Mouse (Mus musculus) heart, adult 9 months (tissue): Measurements from ENCODE around the gene Sec1.

ENCODE experiments used
- DNase-seq, 2 experiments: peaks; one replicate each; pipeline ENCODE4 v3.0.0; 2022; ENCODE audit warnings: low spot score in 2 of 2

Sec1 gene

DNA sequence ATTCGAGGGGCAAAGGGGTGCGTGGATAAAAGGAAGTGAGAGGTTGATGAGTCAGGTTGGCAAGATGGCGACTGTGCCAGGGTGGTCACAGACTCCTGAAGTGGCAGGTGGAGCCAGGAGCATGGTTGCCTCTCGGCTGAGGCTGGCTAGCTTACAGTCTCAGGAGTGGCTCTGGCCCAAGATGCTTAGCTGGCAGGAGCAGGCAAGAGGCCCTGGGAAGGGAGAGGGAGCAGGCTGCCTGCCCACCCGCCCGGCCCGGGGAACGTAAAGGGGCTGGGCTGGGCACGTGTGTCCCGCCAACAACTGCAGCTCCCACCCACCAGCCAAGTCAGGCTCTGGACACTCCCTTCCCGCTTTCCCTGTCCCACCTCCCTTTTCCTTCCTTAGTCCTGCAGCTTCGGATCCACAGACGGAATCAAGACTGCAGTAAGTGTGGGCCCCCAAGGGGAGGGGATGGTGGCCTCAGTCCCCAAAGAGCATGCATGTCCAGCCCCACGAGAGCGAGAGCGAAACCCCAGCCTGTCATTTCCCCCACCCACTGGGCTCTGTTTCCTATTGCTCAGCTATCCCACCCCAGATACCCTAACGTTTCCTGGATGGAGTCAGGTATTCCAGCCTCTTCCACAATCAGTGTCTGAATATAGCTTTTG lies 52.7 kb downstream of the Sec1 start:
- DNase-seq, result peak in 1 of 2 experiments; percentile 69

DNA sequence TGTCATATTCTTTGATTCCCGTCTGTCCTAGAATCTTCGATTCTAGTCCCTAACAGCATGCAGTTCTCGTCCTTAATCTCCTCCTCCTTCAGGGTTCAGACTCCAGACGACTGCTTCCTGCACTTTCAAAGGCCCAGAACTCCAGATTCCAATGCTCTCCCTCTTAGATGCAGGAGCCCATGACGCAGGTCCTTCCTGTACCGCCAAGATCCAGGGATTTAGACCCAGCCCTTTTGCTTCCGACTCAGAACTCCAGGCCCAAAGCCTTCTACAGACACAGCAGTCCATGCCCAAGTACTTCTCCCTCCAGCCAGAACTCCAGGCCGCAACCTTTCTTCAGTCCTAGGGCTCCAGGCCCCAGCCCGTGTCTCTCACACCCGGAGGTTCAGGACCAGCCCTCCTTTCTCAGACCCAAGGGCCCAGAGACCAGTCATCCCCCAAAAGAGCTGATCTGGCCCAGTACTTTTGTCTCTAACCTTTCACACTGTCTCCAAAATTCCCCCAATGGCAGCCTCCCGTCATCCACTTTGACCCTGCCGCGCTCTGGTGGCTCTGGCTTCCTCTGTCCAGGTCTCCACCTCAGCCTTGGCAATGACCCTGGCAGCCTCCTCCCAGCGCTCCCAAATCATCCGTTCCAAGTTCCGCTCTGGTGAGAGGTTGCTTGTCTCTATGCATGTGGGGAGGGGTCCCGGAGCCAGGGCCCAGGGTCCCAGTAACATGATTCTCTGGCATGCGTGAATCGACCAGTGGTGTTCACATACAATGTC lies 53.8 kb downstream of the Sec1 start:
- peak in 1 of 2 experiments; percentile 65 for DNase-seq

GRCm38 (mm10) chr7:45639561-45640027 lies 54.6 kb downstream of the Sec1 start, which contains the start of gene Mamstr:
Gene Mamstr (plus strand): TSS chr7:45639977.
- peak in 1 of 2 experiments; percentile 25 for DNase-seq

DNA sequence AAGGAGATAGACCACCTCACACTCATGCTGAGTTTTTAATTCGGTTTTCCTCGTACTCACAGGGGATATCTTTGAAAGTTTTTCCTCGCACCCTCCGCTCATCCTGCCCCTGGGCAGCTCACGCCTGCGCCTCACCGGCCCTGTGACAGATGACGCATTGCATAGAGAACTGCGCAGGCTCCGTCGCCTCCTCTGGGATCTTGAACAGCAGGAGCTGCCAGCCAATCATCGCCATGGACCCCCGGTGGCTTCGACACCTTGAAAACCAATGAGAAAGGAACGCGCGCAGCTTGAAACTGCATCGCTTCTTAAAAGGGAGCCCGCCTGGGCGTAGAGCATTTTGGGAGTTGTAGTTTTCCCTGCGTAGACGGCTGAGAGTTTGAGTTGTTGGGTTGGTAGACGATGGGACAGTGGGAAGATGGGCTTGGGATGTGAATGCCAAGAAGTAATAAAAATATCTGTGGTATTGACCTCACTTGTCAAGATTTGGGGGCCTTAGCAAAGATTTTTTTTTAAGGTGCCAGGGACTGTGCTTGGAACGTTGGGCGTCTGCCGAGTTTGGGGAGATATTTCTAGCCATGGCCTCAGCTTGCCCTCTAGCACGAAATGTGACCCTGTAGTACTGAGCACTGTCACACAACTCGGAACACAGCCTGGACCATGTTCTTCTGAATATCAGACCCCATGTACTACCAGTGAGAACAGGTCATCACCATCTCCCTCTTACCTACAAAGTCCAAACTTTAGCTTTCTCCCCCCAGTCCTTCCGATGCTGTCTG lies 55.4 kb downstream of the Sec1 start:
- DNase-seq, result peak; percentile 89 to 91

GRCm38 (mm10) chr7:45637710-45638109 lies 56.5 kb downstream of the Sec1 start:
- no peak for DNase-seq

- peak; percentile 48 to 65 for DNase-seq
Observed at GRCm38 (mm10) chr7:45635711-45636688, 58.2 kb downstream of the Sec1 start.

DNA sequence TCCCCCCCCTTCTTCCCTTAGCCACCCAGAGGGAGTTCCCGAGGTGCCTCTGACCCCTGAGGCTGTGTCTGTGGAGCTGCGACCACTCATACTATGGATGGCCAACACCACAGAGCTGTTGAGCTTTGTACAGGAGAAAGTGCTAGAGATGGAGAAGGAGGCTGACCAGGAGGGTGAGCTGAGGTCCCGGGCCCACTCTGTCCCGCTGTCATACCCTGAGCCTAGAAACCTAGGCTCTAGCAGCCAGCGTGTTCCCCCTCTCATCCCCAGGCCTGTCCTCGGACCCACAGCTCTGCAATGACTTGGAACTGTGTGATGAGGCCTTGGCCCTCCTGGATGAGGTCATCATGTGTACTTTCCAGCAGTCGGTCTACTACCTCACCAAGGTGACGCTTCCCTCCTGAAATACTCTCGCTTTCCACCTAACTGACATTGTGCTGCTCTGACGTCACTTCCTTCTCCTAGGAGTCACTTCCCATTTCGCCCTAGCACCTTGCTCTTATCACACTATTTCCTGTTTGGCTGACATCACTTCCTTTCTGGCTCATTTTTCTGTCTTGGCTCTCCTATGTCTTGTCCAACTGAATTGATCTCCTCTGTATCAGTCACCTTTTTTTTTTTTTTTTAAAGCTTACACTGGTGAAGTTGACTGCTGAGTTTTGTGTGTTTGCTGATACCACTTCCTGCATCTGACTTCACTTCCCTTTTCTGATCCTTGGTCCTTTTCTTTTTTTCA lies 59.1 kb downstream of the Sec1 start:
- DNase-seq, result peak; percentile 63 to 78

GRCm38 (mm10) chr7:45632499-45632898 lies 61.7 kb downstream of the Sec1 start:
- no peak for DNase-seq

DNA sequence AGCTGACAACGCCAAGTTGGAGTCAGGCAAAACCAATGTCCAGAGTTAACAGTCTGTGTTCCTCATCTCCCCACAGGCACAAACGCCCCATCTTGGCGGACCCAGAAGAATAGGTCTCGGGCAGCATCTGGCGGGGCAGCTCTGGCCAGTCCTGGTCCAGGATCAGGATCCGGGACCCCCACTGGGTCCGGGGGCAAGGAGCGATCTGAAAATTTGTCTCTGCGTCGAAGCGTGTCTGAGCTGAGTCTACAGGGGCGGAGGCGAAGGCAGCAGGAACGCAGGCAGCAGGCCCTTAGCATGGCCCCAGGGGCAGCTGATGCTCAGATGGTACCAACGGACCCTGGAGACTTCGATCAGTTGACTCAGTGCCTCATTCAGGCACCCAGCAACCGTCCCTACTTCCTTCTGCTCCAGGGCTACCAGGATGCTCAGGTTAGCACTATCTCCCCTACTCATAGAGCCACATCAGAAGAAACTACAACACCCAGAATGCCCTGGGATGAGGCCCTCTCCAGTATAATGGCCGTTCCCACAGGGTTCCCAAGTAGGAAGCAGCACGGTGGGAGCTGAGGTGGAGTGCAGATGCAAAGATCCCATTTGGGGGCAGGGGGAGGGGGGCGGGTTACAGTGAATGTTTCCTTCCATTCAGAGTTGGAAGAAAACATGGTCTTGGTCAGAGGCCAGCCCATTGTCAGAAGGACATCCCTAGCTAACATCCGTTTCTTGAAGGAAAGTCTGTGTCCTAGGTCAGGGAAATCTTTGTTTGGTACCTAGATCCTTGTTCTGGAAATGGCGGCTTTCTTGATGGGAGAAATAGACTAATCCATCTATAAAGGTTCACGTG lies 63.9 kb downstream of the Sec1 start:
- peak in 1 of 2 experiments; percentile 38 for DNase-seq

DNA sequence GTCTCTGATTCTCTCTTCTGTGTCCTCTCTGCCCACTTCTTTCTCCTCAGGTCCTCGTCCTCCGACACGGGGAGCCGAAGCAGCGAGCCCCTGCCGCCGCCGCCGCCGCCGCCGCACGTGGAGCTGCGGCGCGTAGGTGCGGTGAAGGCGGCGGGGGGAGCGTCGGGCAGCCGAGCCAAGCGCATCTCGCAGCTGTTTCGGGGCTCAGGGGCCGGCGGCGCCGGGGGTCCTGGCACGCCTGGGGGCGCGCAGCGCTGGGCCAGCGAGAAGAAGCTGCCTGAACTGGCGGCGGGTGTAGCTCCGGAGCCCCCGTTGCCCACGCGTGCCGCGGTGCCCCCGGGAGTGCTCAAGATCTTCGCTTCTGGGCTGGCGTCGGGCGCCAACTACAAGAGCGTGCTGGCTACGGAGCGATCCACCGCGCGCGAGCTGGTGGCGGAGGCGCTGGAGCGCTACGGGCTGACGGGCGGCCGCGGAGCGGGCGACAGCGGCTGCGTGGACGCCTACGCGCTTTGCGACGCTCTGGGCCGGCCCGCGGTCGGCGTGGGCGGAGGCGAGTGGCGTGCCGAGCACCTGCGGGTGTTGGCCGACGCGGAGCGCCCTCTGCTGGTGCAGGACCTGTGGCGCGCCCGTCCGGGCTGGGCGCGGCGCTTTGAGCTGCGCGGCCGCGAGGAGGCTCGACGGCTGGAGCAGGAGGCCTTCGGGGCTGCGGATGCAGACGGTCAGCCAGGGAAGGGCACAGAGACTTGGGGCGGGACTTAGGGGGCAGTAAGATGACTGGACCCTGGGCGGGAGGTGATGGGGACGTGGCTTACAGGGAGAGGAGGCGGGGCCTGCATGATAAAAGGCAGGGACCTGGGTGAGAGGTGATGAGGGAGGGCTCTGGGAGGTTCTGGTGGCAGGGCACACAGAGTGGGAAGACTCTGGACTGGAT lies 65.6 kb downstream of the Sec1 start:
- peak; percentile 78 to 83 for DNase-seq
